Mouse (Mus musculus) olfactory bulb, adult 2 months (tissue): Measurements from ENCODE around the gene Rassf3.

Experiments used
- CTCF ChIP-seq: fragments of 200-500 bp; IDR thresholded peaks from 2 replicates; pipeline ENCODE4 v1.5.1; 2012; ENCODE audit warnings: low read depth, mild to moderate bottlenecking, low read length, moderate library complexity; ENCODE audit not compliant: insufficient read depth
- POLR2A ChIP-seq: fragments of 200-500 bp; IDR thresholded peaks from 2 replicates; pipeline ENCODE4 v1.6.1; 2012; ENCODE audit warnings: mild to moderate bottlenecking, low read depth, low read length, moderate library complexity; ENCODE audit not compliant: insufficient read depth

- TF ChIP-seq POLR2A (no peak), CTCF (no peak)
Observed at GRCm38 (mm10) chr10:121520923-121521585, 44.9 kb upstream of the Rassf3 start.
